Mouse (Mus musculus): Measurements from ENCODE around the gene Ccnl1. TPM values are rescaled to one million over a fixed set of nuclear protein-coding genes. Genes with fewer than 3 reads are reported as not detected.
A peak's percentile ranks its signal among the peaks of the same experiment; 100 is the strongest.

Ccnl1 gene
- polyA plus RNA-seq, 1 experiment from 2014 or later, result 136 TPM

DNA sequence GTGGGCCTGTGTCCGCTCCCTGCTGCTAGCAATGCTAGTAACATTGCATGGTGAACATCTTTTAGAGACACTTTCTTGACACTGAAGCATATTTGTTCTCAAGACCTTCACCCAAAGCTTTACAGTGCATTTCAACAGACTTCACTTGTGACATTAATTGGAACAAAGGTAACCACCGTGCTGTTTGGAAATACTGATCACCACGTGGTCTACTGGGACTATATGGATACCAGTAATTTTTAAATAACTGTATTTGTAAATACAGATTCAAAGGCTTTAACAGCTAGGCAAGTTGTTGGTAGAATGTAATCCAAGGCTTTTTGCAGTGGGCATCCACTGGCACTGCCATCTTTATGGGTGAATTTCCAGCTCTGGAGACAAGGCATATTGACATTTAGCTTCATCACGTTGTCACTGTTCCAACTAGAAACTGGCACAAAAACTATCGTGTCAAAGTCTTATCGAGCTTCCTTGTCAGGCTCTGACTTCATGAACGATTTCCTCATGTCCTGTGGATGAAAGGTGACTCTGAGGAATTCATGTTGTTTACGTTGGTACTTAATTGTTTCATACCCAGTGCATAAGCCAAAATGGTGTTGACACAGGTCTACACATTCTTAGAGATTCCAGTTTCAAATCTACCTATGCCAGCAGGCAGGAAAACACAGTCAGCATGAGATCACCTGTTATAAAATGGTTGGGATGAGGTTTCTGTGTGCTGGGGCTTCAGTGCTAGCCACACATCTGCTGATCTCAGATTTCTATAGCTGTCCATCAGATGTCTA is 30.9 kb upstream of the Ccnl1 start:
- WGBS, result 82% methylated on average over 8 of the region's 8 CpGs
- no peak overlapping the region for H3K27ac ChIP-seq (ENCODE audit: low read depth, low read length)
- no peak overlapping the region for H3K4me3 ChIP-seq (ENCODE audit: low read length)
- no peaks in the 10 kb centered on the region for H3K27me3 ChIP-seq (ENCODE audit: control insufficient read depth, insufficient read depth, low read length)
- no peaks in the 10 kb centered on the region for H3K9me3 ChIP-seq (ENCODE audit: control insufficient read depth, low read length)
- no peak overlapping the region for H3K4me2 ChIP-seq (replicated peaks; ENCODE audit: low read depth, low read length)
- no peak for ATAC-seq (ENCODE audit: low FRiP score, low TSS enrichment)
- H3K36me3 ChIP-seq (ENCODE audit: control insufficient read depth, insufficient read depth, low read length), result no peaks in the 10 kb centered on the region
- no peaks in the 10 kb centered on the region for H3K4me1 ChIP-seq (ENCODE audit: control insufficient read depth, insufficient read depth, low read length)
- H3K9ac ChIP-seq (ENCODE audit: low read depth, low read length), result no peak overlapping the region

DNA sequence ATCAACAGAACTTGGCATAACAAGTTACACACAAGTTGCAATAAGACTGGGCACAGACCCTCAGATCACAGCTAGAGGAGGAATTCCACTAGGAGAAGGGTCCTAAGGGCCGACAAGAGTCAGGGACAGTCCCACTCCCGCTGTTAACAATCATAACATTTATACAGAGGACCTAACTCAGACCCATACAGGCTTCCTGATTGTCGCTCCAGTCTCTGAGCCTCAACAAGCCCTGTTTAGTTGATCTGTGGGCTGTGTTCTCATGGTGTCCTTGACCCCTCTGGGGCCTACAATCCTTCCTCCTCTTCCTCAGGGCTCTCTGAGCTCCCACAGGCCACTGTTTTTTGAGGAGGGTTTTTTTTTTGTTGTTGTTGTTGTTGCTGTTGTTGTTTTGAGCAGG is 18.2 kb upstream of the Ccnl1 start:
- H3K27me3 ChIP-seq (ENCODE audit: control insufficient read depth, insufficient read depth, low read length), result no peaks in the 10 kb centered on the region
- no peak overlapping the region for H3K9ac ChIP-seq (ENCODE audit: low read depth, low read length)
- no peaks in the 10 kb centered on the region for H3K9me3 ChIP-seq (ENCODE audit: control insufficient read depth, low read length)
- H3K4me2 ChIP-seq (replicated peaks; ENCODE audit: low read depth, low read length), result no peak overlapping the region
- H3K36me3 ChIP-seq (ENCODE audit: control insufficient read depth, insufficient read depth, low read length), result no peaks in the 10 kb centered on the region
- ATAC-seq (ENCODE audit: low FRiP score, low TSS enrichment), result no peak
- no peak overlapping the region for H3K27ac ChIP-seq (ENCODE audit: low read depth, low read length)
- WGBS, result 50% methylated on average over 3 of the region's 3 CpGs
- no peaks in the 10 kb centered on the region for H3K4me1 ChIP-seq (ENCODE audit: control insufficient read depth, insufficient read depth, low read length)
- no peak overlapping the region for H3K4me3 ChIP-seq (ENCODE audit: low read length)

DNA sequence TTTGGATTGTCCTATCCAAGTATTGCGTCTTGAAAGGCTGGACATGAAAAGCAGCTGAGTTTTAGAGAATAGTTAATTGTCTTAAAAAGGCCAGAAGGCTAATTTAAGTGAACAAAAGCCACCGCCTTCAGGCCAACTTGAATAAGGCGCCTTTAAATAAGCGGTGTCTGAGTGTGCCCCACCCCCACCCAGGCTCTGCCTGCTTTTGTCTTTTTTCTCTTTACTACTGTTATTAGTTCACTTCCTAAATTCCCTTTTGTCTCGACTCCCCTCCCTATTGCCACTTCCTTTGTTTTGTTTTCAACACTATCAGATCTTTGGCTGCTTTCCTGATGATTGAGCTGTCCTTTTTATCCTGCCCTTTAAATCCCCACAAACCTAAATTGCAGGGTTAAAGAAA is 17.3 kb upstream of the Ccnl1 start:
- H3K9ac ChIP-seq (ENCODE audit: low read depth, low read length), result peak overlapping the region; percentile 58
- no peaks in the 10 kb centered on the region for H3K9me3 ChIP-seq (ENCODE audit: control insufficient read depth, low read length)
- no peaks in the 10 kb centered on the region for H3K36me3 ChIP-seq (ENCODE audit: control insufficient read depth, insufficient read depth, low read length)
- ATAC-seq (ENCODE audit: low FRiP score, low TSS enrichment), result peak; percentile 8; the same call in 1 of the 2 replicates
- no peaks in the 10 kb centered on the region for H3K4me1 ChIP-seq (ENCODE audit: control insufficient read depth, insufficient read depth, low read length)
- under 1% methylated on average over 5 of the region's 5 CpGs for WGBS
- peak overlapping the region; percentile 50 for H3K4me3 ChIP-seq (ENCODE audit: low read length)
- H3K27ac ChIP-seq (ENCODE audit: low read depth, low read length), result peak overlapping the region; percentile 97
- H3K4me2 ChIP-seq (replicated peaks; ENCODE audit: low read depth, low read length), result peak overlapping the region; percentile 51
- H3K27me3 ChIP-seq (ENCODE audit: control insufficient read depth, insufficient read depth, low read length), result no peaks in the 10 kb centered on the region

DNA sequence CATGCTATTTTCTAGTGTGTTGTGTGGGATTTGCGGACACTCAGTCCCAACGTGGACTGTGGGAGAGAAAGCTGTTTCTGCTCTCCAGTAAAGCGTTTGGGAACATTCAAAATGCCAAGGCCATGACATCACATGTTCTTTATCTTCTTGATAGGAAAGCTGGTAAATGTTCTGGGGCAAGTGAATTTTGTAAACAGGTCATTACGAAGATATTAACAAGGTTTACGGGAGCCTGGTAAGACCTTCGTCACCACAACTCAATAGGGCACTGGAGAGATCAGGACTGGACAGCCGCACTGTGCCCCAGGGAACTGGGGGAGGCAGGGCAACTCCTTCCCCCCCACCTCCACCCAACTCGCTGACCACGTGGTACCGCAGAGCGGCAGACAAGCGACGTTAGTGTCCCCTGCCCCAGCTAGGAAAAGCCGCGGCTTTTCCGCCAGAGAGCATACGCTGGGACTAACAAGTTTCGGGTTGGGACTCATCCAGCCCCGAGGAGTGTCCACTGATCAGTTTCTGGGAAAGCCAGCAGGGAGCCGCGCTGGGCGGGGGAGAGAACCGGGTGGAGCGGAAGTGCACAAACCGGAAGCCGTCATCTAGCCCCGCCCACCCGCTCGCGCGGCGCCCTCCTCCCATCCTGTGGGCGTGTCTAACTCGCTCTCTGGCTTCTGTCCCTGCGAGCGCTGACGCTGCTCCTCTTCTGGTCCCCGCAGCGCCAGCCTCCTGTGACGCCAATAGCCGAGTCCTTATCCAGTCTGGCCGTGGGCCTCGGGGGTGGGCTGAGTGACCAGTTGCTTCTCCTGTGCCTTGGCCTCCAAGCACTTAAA is 16.4 kb upstream of the Ccnl1 start:
- Histone ChIP-seq H3K4me2 (replicated peaks; ENCODE audit: low read depth, low read length) (peak overlapping the region; percentile 58), H3K9ac (ENCODE audit: low read depth, low read length) (peak overlapping the region; percentile 76), H3K4me3 (ENCODE audit: low read length) (peak overlapping the region; percentile 50), H3K36me3 (ENCODE audit: control insufficient read depth, insufficient read depth, low read length) (no peaks in the 10 kb centered on the region), H3K27ac (ENCODE audit: low read depth, low read length) (peak overlapping the region; percentile 97), H3K27me3 (ENCODE audit: control insufficient read depth, insufficient read depth, low read length) (no peaks in the 10 kb centered on the region), H3K4me1 (ENCODE audit: control insufficient read depth, insufficient read depth, low read length) (no peaks in the 10 kb centered on the region), H3K9me3 (ENCODE audit: control insufficient read depth, low read length) (no peaks in the 10 kb centered on the region)
- under 1% methylated on average over 43 of the region's 43 CpGs for WGBS
- peak; percentile 99 for ATAC-seq (ENCODE audit: low FRiP score, low TSS enrichment)

DNA sequence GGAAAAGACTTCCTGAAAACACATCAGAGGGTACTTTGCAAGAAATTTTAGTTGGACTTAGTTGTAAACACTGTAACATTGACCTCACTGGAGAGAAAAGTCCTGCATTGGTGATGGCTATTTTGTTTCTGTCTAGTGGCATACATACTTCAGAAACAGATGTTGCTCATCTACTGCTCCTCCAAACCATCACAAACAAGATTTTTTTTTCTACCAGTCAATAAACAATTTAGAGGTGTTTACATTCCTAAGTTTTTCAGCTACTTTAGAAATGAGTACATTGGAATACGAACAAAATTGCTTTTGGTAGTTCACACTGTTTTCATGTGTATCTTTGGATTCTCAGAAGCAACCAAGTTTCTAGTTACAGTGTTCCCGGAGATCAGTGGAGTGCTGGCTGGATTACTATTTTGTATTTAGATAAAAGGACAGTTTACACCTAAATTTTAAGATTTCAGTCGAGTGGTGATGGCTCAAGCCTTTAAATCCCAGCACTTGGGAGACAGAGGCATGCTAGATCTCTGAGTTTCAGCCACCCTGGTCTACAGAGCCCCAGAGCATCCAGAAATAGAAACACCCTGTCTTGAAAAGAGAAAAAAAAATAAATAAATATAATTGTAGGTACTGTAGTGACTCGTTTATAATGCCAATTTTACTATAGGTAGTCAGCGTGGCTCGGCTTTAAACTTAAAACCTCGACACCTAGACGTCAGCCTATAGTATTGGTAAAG is 15.6 kb upstream of the Ccnl1 start:
- Histone ChIP-seq H3K4me2 (replicated peaks; ENCODE audit: low read depth, low read length) (peak overlapping the region; percentile 58), H3K36me3 (ENCODE audit: control insufficient read depth, insufficient read depth, low read length) (no peaks in the 10 kb centered on the region), H3K4me1 (ENCODE audit: control insufficient read depth, insufficient read depth, low read length) (no peaks in the 10 kb centered on the region), H3K4me3 (ENCODE audit: low read length) (peak overlapping the region; percentile 50), H3K9ac (ENCODE audit: low read depth, low read length) (peak overlapping the region; percentile 76), H3K27me3 (ENCODE audit: control insufficient read depth, insufficient read depth, low read length) (no peaks in the 10 kb centered on the region), H3K9me3 (ENCODE audit: control insufficient read depth, low read length) (no peaks in the 10 kb centered on the region), H3K27ac (ENCODE audit: low read depth, low read length) (peak overlapping the region; percentile 97)
- 31% methylated on average over 8 of the region's 8 CpGs for WGBS
- ATAC-seq (ENCODE audit: low FRiP score, low TSS enrichment), result no peak

DNA sequence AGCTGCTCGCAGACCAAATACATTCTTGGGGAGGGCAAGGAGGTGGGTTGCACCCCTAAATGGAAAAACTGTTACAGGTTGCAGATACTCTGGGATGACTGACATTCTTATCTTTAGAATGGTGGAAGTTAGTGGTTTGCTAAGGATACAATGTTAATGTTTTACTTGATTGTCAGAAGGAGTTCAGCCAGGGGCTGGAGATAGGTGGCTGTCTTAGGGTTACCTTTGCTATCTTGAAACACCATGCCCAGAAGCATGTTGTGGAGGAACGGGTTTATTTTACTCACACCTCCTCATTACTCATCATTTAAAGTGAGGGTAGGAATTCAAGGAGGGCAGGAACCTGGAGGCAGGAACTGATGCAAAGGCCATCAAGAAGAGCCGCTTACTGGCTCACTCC is 11.1 kb upstream of the Ccnl1 start:
- WGBS, result 90% methylated on average over 3 of the region's 3 CpGs
- H3K27ac ChIP-seq (ENCODE audit: low read depth, low read length), result no peak overlapping the region

DNA sequence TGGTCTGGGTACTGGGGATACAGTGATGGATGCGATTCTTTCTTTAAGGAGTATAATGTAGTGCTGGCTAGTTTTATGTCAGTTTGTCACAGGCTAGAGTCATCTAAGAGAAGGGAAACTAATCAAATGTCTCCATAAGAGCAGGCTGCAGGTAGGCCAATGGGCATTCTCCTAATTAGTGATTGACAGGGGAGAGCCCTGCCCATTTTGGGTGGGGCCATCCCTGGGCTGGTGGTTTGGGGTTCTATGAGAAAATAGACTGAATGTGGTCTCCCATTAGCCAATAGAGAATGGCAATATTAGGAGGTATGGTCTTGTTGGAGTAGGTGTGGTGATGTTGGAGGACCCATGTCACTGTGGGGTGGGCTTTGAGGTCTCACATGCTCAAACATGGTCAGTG is 8.3 kb upstream of the Ccnl1 start:
- 91% methylated on average over 1 of the region's 1 CpGs for WGBS
- no peak overlapping the region for H3K27ac ChIP-seq (ENCODE audit: low read depth, low read length)

More for the DNA sequence above, 11.1 kb upstream of the Ccnl1 start:
- no peaks in the 10 kb centered on the region for H3K9me3 ChIP-seq (ENCODE audit: control insufficient read depth, low read length)
- H3K4me1 ChIP-seq (ENCODE audit: control insufficient read depth, insufficient read depth, low read length), result no peaks in the 10 kb centered on the region
- H3K9ac ChIP-seq (ENCODE audit: low read depth, low read length), result no peak overlapping the region
- no peaks in the 10 kb centered on the region for H3K27me3 ChIP-seq (ENCODE audit: control insufficient read depth, insufficient read depth, low read length)
- no peak overlapping the region for H3K4me3 ChIP-seq (ENCODE audit: low read length)
- no peak overlapping the region for H3K4me2 ChIP-seq (replicated peaks; ENCODE audit: low read depth, low read length)
- H3K36me3 ChIP-seq (ENCODE audit: control insufficient read depth, insufficient read depth, low read length), result no peaks in the 10 kb centered on the region
- no peak for ATAC-seq (ENCODE audit: low FRiP score, low TSS enrichment)

DNA sequence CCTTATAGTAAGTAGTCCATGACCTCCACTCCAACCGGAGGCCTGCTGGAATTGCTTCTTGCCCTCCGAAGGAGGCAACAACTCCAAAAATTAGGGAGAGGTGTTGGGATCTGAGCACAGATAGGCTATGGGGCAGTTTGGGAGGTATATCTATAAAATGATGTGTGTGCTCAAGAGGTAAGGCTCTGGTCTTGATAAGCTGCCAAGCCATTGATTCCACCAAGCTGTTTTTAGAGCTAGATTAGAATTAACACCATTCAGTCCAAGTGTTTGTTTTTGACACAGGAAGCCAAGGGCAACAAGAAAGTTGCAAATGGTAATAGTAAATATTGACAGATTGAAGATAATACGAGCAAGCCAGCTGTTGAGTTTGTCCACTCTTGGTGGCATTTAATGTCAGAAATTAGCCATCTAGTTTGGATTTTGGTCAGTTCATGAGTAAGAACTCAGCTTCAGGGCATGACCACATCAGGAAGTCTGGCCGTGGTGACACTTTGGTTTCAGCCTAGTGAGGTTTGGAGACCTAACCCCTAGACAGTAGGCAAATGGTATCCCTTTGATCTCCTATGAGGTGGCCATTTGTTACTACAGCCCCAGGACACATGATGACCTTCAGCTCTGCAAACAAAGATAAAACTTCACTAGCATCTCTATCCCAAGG is 4.4 kb upstream of the Ccnl1 start:
- H3K4me1 ChIP-seq (ENCODE audit: control insufficient read depth, insufficient read depth, low read length), result peaks cover 3% of the 10 kb centered on the region; the same call in 1 of the 2 replicates
- 48% methylated on average over 4 of the region's 4 CpGs for WGBS
- H3K4me3 ChIP-seq (ENCODE audit: low read length), result no peak overlapping the region
- no peaks in the 10 kb centered on the region for H3K36me3 ChIP-seq (ENCODE audit: control insufficient read depth, insufficient read depth, low read length)
- no peaks in the 10 kb centered on the region for H3K9me3 ChIP-seq (ENCODE audit: control insufficient read depth, low read length)
- H3K4me2 ChIP-seq (replicated peaks; ENCODE audit: low read depth, low read length), result no peak overlapping the region
- ATAC-seq (ENCODE audit: low FRiP score, low TSS enrichment), result no peak
- no peaks in the 10 kb centered on the region for H3K27me3 ChIP-seq (ENCODE audit: control insufficient read depth, insufficient read depth, low read length)
- H3K27ac ChIP-seq (ENCODE audit: low read depth, low read length), result no peak overlapping the region
- H3K9ac ChIP-seq (ENCODE audit: low read depth, low read length), result no peak overlapping the region

More for the DNA sequence above, 8.3 kb upstream of the Ccnl1 start:
- no peak for ATAC-seq (ENCODE audit: low FRiP score, low TSS enrichment)
- H3K4me3 ChIP-seq (ENCODE audit: low read length), result no peak overlapping the region
- H3K4me2 ChIP-seq (replicated peaks; ENCODE audit: low read depth, low read length), result no peak overlapping the region
- H3K9me3 ChIP-seq (ENCODE audit: control insufficient read depth, low read length), result no peaks in the 10 kb centered on the region
- no peak overlapping the region for H3K9ac ChIP-seq (ENCODE audit: low read depth, low read length)
- H3K4me1 ChIP-seq (ENCODE audit: control insufficient read depth, insufficient read depth, low read length), result no peaks in the 10 kb centered on the region
- no peaks in the 10 kb centered on the region for H3K36me3 ChIP-seq (ENCODE audit: control insufficient read depth, insufficient read depth, low read length)
- no peaks in the 10 kb centered on the region for H3K27me3 ChIP-seq (ENCODE audit: control insufficient read depth, insufficient read depth, low read length)
